In genomic region chr19:41670473-41670872, GRCm38 (mm10) we compare ENCODE assay signal across 12 mouse cellular contexts.
DNase-seq lines count a peak whose midpoint lies in the region; ATAC-seq lines count a peak whose summit lies in the region.
"Had no signal": no experiment of that assay in that cellular context is flagged by ENCODE, and none has a peak within 500 bp of the region (broad histone marks: within the 10 kb centered on the region; RNA-seq: fewer than 3 reads in every experiment).

No protein-coding gene starts in this region.

- H3K4me3 ChIP-seq in kidney, embryonic 16.5 days (ENCODE audit: low read length) = no peak overlapping the region
- no peak overlapping the region for H3K4me3 ChIP-seq in kidney, embryonic 15.5 days (replicated peaks)
- H3K4me3 ChIP-seq in forebrain, embryonic 11.5 days (ENCODE audit: low read depth, low read length) = no peak overlapping the region
- no peak overlapping the region for H3K4me3 ChIP-seq in midbrain, embryonic 14.5 days (replicated peaks; ENCODE audit: low read depth, low read length)
- H3K4me3 ChIP-seq: limb, embryonic 15.5 days; megakaryocyte, embryonic 14.5 days had no signal

- no peak overlapping the region for H3K27ac ChIP-seq in kidney, embryonic 16.5 days (ENCODE audit: low read length)
- H3K27ac ChIP-seq in kidney, embryonic 15.5 days = no peak overlapping the region
- no peak overlapping the region for H3K27ac ChIP-seq in forebrain, embryonic 11.5 days (ENCODE audit: low read depth, low read length)
- peak overlapping the region; percentile 67 for H3K27ac ChIP-seq in midbrain, embryonic 14.5 days (replicated peaks; ENCODE audit: low read depth, low read length)
- H3K27ac ChIP-seq: limb, embryonic 15.5 days had no signal

- DNase-seq in NIH3T3 (ENCODE audit: low read depth) = peak; percentile 22
- DNase-seq in forebrain, embryonic 11.5 days (ENCODE audit: low spot score) = no peak
- DNase-seq in midbrain, embryonic 14.5 days = no peak
- DNase-seq in gastrocnemius, adult 18-20 months (ENCODE audit: low spot score) = no peak
- no peak for DNase-seq in heart, adult 9 months (ENCODE audit: low spot score in 2 of 2)
- DNase-seq in ovary, adult 18-20 months (ENCODE audit: low spot score) = no peak
- DNase-seq: cerebellum, postnatal 25 days had no signal

- peaks cover 38% of the 10 kb centered on the region for H3K4me1 ChIP-seq in kidney, embryonic 16.5 days (ENCODE audit: insufficient read depth, low read length)
- peaks cover 44% of the 10 kb centered on the region for H3K4me1 ChIP-seq in kidney, embryonic 15.5 days
- peaks cover 18% of the 10 kb centered on the region for H3K4me1 ChIP-seq in forebrain, embryonic 11.5 days (replicated peaks; ENCODE audit: control insufficient read depth, insufficient read depth, low read length)
- peaks cover 53% of the 10 kb centered on the region for H3K4me1 ChIP-seq in midbrain, embryonic 14.5 days (ENCODE audit: control insufficient read depth, insufficient read depth, low read length)

- no peak overlapping the region for H3K4me2 ChIP-seq in kidney, embryonic 16.5 days (replicated peaks; ENCODE audit: low read depth, low read length)
- no peak overlapping the region for H3K4me2 ChIP-seq in kidney, embryonic 15.5 days
- no peak overlapping the region for H3K4me2 ChIP-seq in forebrain, embryonic 11.5 days (ENCODE audit: low read depth, low read length, severe bottlenecking)
- no peak overlapping the region for H3K4me2 ChIP-seq in midbrain, embryonic 14.5 days (ENCODE audit: low read length)
- H3K4me2 ChIP-seq: limb, embryonic 15.5 days had no signal

- no peaks in the 10 kb centered on the region for H3K27me3 ChIP-seq in kidney, embryonic 16.5 days (ENCODE audit: insufficient read depth, low read length)
- peaks cover 4% of the 10 kb centered on the region for H3K27me3 ChIP-seq in kidney, embryonic 15.5 days
- no peaks in the 10 kb centered on the region for H3K27me3 ChIP-seq in forebrain, embryonic 11.5 days (ENCODE audit: control insufficient read depth, insufficient read depth, low read length)
- no peaks in the 10 kb centered on the region for H3K27me3 ChIP-seq in midbrain, embryonic 14.5 days (ENCODE audit: control insufficient read depth, insufficient read depth, low read length)
- H3K27me3 ChIP-seq: Patski had no signal

- no peaks in the 10 kb centered on the region for H3K36me3 ChIP-seq in kidney, embryonic 16.5 days (ENCODE audit: insufficient read depth, low read length)
- no peaks in the 10 kb centered on the region for H3K36me3 ChIP-seq in kidney, embryonic 15.5 days
- no peaks in the 10 kb centered on the region for H3K36me3 ChIP-seq in forebrain, embryonic 11.5 days (ENCODE audit: control insufficient read depth, insufficient read depth, low read length)
- no peaks in the 10 kb centered on the region for H3K36me3 ChIP-seq in midbrain, embryonic 14.5 days (ENCODE audit: control insufficient read depth, insufficient read depth, low read length)
- H3K36me3 ChIP-seq: limb, embryonic 15.5 days had no signal

- no peaks in the 10 kb centered on the region for H3K9me3 ChIP-seq in kidney, embryonic 16.5 days (ENCODE audit: low read length)
- H3K9me3 ChIP-seq in kidney, embryonic 15.5 days (replicated peaks) = no peaks in the 10 kb centered on the region
- no peaks in the 10 kb centered on the region for H3K9me3 ChIP-seq in forebrain, embryonic 11.5 days (ENCODE audit: control insufficient read depth, low read length)
- H3K9me3 ChIP-seq in midbrain, embryonic 14.5 days (ENCODE audit: control insufficient read depth, low read length) = no peaks in the 10 kb centered on the region
- H3K9me3 ChIP-seq: limb, embryonic 15.5 days; megakaryocyte, embryonic 14.5 days had no signal

- 0 out of 2 replicates have a peak, but pooled peaks have one; percentile 32 for ATAC-seq in kidney, embryonic 16.5 days (ENCODE audit: low FRiP score, low TSS enrichment)
- no peak for ATAC-seq in kidney, embryonic 15.5 days (replicated peaks; ENCODE audit: low FRiP score)
- ATAC-seq in forebrain, embryonic 11.5 days (replicated peaks; ENCODE audit: low FRiP score) = 0 out of 2 replicates have a peak, but pooled peaks have one; percentile 15
- ATAC-seq in midbrain, embryonic 14.5 days (ENCODE audit: low FRiP score, low TSS enrichment) = no peak
- ATAC-seq: Patski had no signal

- 20% methylated on average over 5 of the region's 5 CpGs for WGBS in kidney, embryonic 16.5 days
- 17% methylated on average over 5 of the region's 5 CpGs for WGBS in kidney, embryonic 15.5 days
- 36% methylated on average over 5 of the region's 5 CpGs for WGBS in forebrain, embryonic 11.5 days
- WGBS in midbrain, embryonic 14.5 days = 11% methylated on average over 5 of the region's 5 CpGs

- H3K9ac ChIP-seq in kidney, embryonic 16.5 days (replicated peaks; ENCODE audit: low read length) = no peak overlapping the region
- no peak overlapping the region for H3K9ac ChIP-seq in kidney, embryonic 15.5 days
- H3K9ac ChIP-seq in forebrain, embryonic 11.5 days (ENCODE audit: low read length) = peak overlapping the region; percentile 37; the same call in 1 of the 2 replicates
- H3K9ac ChIP-seq in midbrain, embryonic 14.5 days (replicated peaks; ENCODE audit: low read length) = no peak overlapping the region
- H3K9ac ChIP-seq: limb, embryonic 15.5 days had no signal

Comparison
In these comparisons a context has a peak if more than half of its experiments do, and no peak if none do; other contexts are left out.
1. ATAC-seq: peak in kidney, embryonic 16.5 days (single experiment) and forebrain, embryonic 11.5 days (single experiment); none in kidney, embryonic 15.5 days (single experiment) and midbrain, embryonic 14.5 days (single experiment).